Mouse (Mus musculus) lung, adult 2 months (tissue): ENCODE results near the gene Sla2.

ENCODE experiments used
- CTCF ChIP-seq: fragments of 200-500 bp; IDR thresholded peaks from 2 replicates; pipeline ENCODE4 v1.5.1; 2011; ENCODE audit warnings: mild to moderate bottlenecking, low read length, control low read depth; ENCODE audit not compliant: insufficient read depth
- POLR2A ChIP-seq: fragments of 200-500 bp; IDR thresholded peaks from 2 replicates; pipeline ENCODE4 v1.6.1; 2011; ENCODE audit warnings: low read depth, mild to moderate bottlenecking, control low read depth, low read length, borderline replicate concordance; ENCODE audit errors: extremely low read depth

GRCm38 (mm10) chr2:156923057-156923456 lies 36.1 kb upstream of the Sla2 start:
- no peak for TF ChIP-seq CTCF
- no peak for TF ChIP-seq POLR2A
